Mouse (Mus musculus): ENCODE measurements around the gene Gm8297.
"Not testable (repeated sequence)": the region's sequence is repeated elsewhere in the genome, so short reads cannot be mapped to it uniquely, and the experiment has no call there.

Gene Gm8297

DNA sequence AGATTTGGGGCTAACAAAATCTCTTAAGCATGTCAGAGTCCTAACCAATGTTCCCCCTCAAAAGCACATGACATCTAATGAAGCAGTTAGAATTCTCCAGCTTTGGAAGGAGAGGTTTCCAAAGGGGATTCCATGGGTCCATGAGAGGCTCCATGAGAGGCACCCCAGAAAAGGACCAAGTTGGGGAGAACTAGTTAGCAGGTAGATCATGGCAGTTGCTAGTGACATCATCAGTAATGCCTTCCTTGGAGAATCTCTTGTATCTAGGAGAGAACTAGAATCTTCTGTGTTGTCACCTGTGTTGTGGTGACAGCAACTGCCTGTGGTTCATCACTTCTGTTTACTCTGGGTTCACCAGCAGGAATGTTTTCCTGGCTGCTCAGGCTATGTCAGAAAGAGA lies at the start of gene Gm8297:
TSS of gene Gm8297 (plus strand) at position 301 of the 400 bp plus-strand sequence.
- DNase-seq, result not testable (repeated sequence)

DNA sequence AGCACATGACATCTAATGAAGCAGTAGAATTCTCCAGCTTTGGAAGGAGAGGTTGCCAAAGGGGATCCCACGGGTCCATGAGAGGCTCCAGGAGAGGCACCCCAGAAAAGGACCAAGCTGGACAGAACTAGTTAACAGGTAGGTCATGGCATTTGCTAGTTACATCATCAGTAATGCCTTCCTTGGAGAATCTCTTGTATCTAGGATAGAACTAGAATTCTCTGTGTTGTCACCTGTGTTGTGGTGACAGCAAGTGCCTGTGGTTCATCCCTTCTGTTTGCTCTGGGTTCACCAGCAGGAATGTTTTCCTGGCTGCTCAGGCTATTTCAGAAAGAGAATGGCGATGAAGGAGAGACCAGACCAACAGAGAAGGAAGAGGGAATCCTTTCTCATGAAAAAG lies 31.9 kb downstream of the Gm8297 start, which contains the start of gene Gm3298:
TSS of gene Gm3298 (plus strand) at position 301 of the 400 bp plus-strand sequence.
- DNase-seq, result not testable (repeated sequence)

Data from right cerebral cortex, postnatal 4 days (tissue).